Mouse (Mus musculus): ENCODE data around the gene Terb2. TPM values are rescaled to one million over a fixed set of nuclear protein-coding genes. Genes with fewer than 3 reads are reported as not detected.
A peak's percentile ranks its signal among the peaks of the same experiment; 100 is the strongest.

Gene Terb2
- total and polyA plus RNA-seq, 3 experiments, result not detected

DNA sequence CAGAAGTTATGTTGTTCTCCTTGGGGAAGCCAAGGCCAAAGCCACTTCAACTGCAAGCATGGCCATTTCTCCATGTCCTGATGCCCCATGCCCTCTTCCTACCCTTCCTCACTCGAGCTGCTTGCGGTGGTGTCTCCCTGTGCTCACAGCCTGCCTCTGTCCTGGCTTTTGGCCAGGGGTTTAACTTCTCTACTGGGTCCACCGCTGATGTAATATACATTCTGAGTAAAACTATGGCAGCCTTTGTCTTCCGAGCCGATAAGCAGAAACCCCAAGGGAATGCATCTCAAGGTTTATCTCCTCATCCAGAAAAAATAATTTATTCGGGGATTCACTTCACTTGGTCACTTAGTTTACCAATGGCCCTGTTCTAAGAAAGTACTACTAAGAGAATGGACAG, 39.4 kb upstream of the Terb2 start:
- peak overlapping the region; percentile 97 for H3K27ac ChIP-seq (ENCODE audit: control insufficient read depth, low read depth, low read length)
- H3K27me3 ChIP-seq (ENCODE audit: control insufficient read depth in 1 of 2, insufficient read depth in 2 of 2, low read length in 2 of 2), result no peaks in the 10 kb centered on the region
- DNase-seq (ENCODE audit: low read depth, low spot score), result peak; percentile 90
- H3K4me3 ChIP-seq (ENCODE audit: control insufficient read depth in 1 of 2, insufficient read depth in 1 of 2, low read depth in 2 of 2, low read length in 2 of 2), result peak overlapping the region; percentile 48 to 53
- peaks cover 0 to 19% of the 10 kb centered on the region in 2 experiments; a peak in 3 of 4 replicates for H3K36me3 ChIP-seq (ENCODE audit: control insufficient read depth in 1 of 2, insufficient read depth in 2 of 2, low read length in 2 of 2)
- H3K4me1 ChIP-seq (ENCODE audit: control insufficient read depth in 1 of 2, insufficient read depth in 2 of 2, low read length in 2 of 2), result peaks cover 7 to 19% of the 10 kb centered on the region in 2 experiments
- peak overlapping the region; percentile 58 for H3K9ac ChIP-seq (ENCODE audit: control insufficient read depth, low read depth, low read length, poor library complexity, severe bottlenecking)
- no peaks in the 10 kb centered on the region for H3K9me3 ChIP-seq (replicated peaks; ENCODE audit: insufficient read depth, low read length)
- H3K79me2 ChIP-seq (ENCODE audit: control insufficient read depth, insufficient read depth, low read length, poor library complexity), result peaks cover 35% of the 10 kb centered on the region
- TF ChIP-seq GABPA (IDR thresholded peaks at IDR 0.05; ENCODE audit: low read depth, low read length) (no peak), MYB (IDR thresholded peaks at IDR 0.05; ENCODE audit: low read depth, low read length) (no peak), MYC (IDR thresholded peaks at IDR 0.05; ENCODE audit: low read depth, low read length) (peak; percentile 25; the same call in 1 of the 2 replicates), ZNF384 (IDR thresholded peaks at IDR 0.05; ENCODE audit: low read depth, low read length) (0 out of 2 replicates have a peak, but pooled peaks have one; percentile 45), MAFK (IDR thresholded peaks at IDR 0.05; ENCODE audit: borderline replicate concordance, low read depth, low read length) (no peak), GATA1 (IDR thresholded peaks at IDR 0.05; ENCODE audit: low read depth, low read length) (peak; percentile 60), KAT2A (conservative IDR thresholded peaks at IDR 0.05; ENCODE audit: low read depth, low read length) (no peak), ETS1 (IDR thresholded peaks at IDR 0.05; ENCODE audit: low read depth, low read length) (peak; percentile 91), E2F4 (IDR thresholded peaks at IDR 0.05; ENCODE audit: borderline replicate concordance, low read depth, low read length) (no peak), RCOR1 (IDR thresholded peaks at IDR 0.05; ENCODE audit: low read depth, low read length) (peak; percentile 65; the same call in 1 of the 2 replicates), POLR2AphosphoS5 (IDR thresholded peaks at IDR 0.05; ENCODE audit: borderline replicate concordance, low read depth, low read length) (no peak), CHD2 (IDR thresholded peaks at IDR 0.05; ENCODE audit: low read length) (no peak), MXI1 (IDR thresholded peaks at IDR 0.05; ENCODE audit: low read depth, low read length) (peak; percentile 67), UBTF (IDR thresholded peaks at IDR 0.05; ENCODE audit: borderline replicate concordance, insufficient read depth, low read depth, low read length) (no peak), JUND (IDR thresholded peaks at IDR 0.05; ENCODE audit: low read depth, low read length) (no peak), CTCF (IDR thresholded peaks at IDR 0.05 in 2 of 3, conservative IDR thresholded peaks at IDR 0.05 in 1 of 3; ENCODE audit: control insufficient read depth in 1 of 3, insufficient read depth in 1 of 3, low read depth in 2 of 3, low read length in 3 of 3, poor library complexity in 1 of 3, severe bottlenecking in 1 of 3) (no peak), NRF1 (IDR thresholded peaks at IDR 0.05; ENCODE audit: insufficient read depth, low read depth, low read length, poor library complexity, severe bottlenecking) (no peak), NELFE (IDR thresholded peaks at IDR 0.05; ENCODE audit: low read depth, low read length) (peak; percentile 26; the same call in 1 of the 2 replicates), ZMIZ1 (IDR thresholded peaks at IDR 0.05; ENCODE audit: low read depth, low read length) (no peak), TAL1 (IDR thresholded peaks at IDR 0.05; ENCODE audit: low read length) (no peak; the same call in 1 of the 2 replicates), POLR2A (IDR thresholded peaks at IDR 0.05; ENCODE audit: control insufficient read depth in 1 of 2, insufficient read depth in 1 of 2, low read depth in 1 of 2, low read length in 2 of 2, poor library complexity in 1 of 2) (no peak), TCF12 (IDR thresholded peaks at IDR 0.05; ENCODE audit: low read depth, low read length) (peak; percentile 45; the same call in 1 of the 2 replicates), SIN3A (IDR thresholded peaks at IDR 0.05; ENCODE audit: low read length) (peak; percentile 65; the same call in 1 of the 2 replicates), SMC3 (IDR thresholded peaks at IDR 0.05; ENCODE audit: low read depth, low read length) (no peak), RAD21 (IDR thresholded peaks at IDR 0.05; ENCODE audit: low read depth, low read length) (no peak), TBP (IDR thresholded peaks at IDR 0.05; ENCODE audit: low read depth, low read length) (peak; percentile 27; the same call in 1 of the 2 replicates), MAX (IDR thresholded peaks at IDR 0.05; ENCODE audit: low read length) (peak; percentile 51), MAZ (IDR thresholded peaks at IDR 0.05; ENCODE audit: low read depth, low read length) (no peak), POLR2AphosphoS2 (IDR thresholded peaks at IDR 0.05; ENCODE audit: low read length) (no peak; the same call in 1 of the 2 replicates), USF1 (IDR thresholded peaks at IDR 0.05; ENCODE audit: low read depth, low read length) (no peak), BHLHE40 (IDR thresholded peaks at IDR 0.05; ENCODE audit: borderline replicate concordance, low read depth, low read length) (no peak), ELF1 (IDR thresholded peaks at IDR 0.05; ENCODE audit: low read depth, low read length) (0 out of 2 replicates have a peak, but pooled peaks have one; percentile 12), MEF2A (IDR thresholded peaks at IDR 0.05; ENCODE audit: extremely low read depth, insufficient replicate concordance, low read depth, low read length, poor library complexity, severe bottlenecking) (0 out of 2 replicates have a peak, but pooled peaks have one; percentile 12), USF2 (IDR thresholded peaks at IDR 0.05; ENCODE audit: borderline replicate concordance in 1 of 2, insufficient read depth in 1 of 2, low read depth in 1 of 2, low read length in 2 of 2) (no peak), EP300 (IDR thresholded peaks at IDR 0.05; ENCODE audit: low read depth in 1 of 2, low read length in 2 of 2) (peak; percentile 55 to 60), ZC3H11A (IDR thresholded peaks at IDR 0.05; ENCODE audit: low read depth, low read length) (no peak), HCFC1 (IDR thresholded peaks at IDR 0.05; ENCODE audit: low read depth, low read length) (0 out of 2 replicates have a peak, but pooled peaks have one; percentile 50)

All from MEL (cell line).